Mouse (Mus musculus): ENCODE measurements around the gene Nup160. TPM values are rescaled to one million over a fixed set of nuclear protein-coding genes. Genes with fewer than 3 reads are reported as not detected.

Nup160 gene
- polyA plus RNA-seq, 1 experiment from 2014 or later: 24.0 TPM

GRCm38 (mm10) chr2:90679061-90679810, 2.2 kb downstream of the Nup160 start:
- H3K4me1 ChIP-seq (ENCODE audit: control insufficient read depth in 2 of 2, insufficient read depth in 2 of 2, low read length in 2 of 2): peaks cover 0 to 8% of the 10 kb centered on the region in 2 experiments; a peak in 2 of 4 replicates
- under 1% methylated on average over 63 of the region's 63 CpGs for WGBS

GRCm38 (mm10) chr2:90700943-90701342, 23.9 kb downstream of the Nup160 start:
- WGBS: 89% methylated on average over 4 of the region's 4 CpGs
- H3K4me2 ChIP-seq (ENCODE audit: low read length): no peak overlapping the region
- no peak overlapping the region for H3K9ac ChIP-seq (ENCODE audit: low read length)
- no peaks in the 10 kb centered on the region for H3K27me3 ChIP-seq (ENCODE audit: control insufficient read depth, insufficient read depth, low read length)
- H3K9me3 ChIP-seq (ENCODE audit: control insufficient read depth, low read length): no peaks in the 10 kb centered on the region
- no peak for ATAC-seq (ENCODE audit: insufficient number of reproducible peaks, insufficient read depth, low FRiP score, low read depth)
- H3K4me3 ChIP-seq (ENCODE audit: control insufficient read depth in 1 of 2, insufficient read depth in 1 of 2, low read depth in 1 of 2, low read length in 2 of 2): no peak overlapping the region
- H3K4me1 ChIP-seq (ENCODE audit: control insufficient read depth in 2 of 2, insufficient read depth in 2 of 2, low read length in 2 of 2): no peaks in the 10 kb centered on the region
- H3K27ac ChIP-seq (replicated peaks in 1 of 2; ENCODE audit: control insufficient read depth in 1 of 2, insufficient read depth in 1 of 2, low read depth in 2 of 2, low read length in 2 of 2): no peak overlapping the region
- peaks cover 100% of the 10 kb centered on the region for H3K36me3 ChIP-seq (ENCODE audit: control insufficient read depth, insufficient read depth, low read length)

More at GRCm38 (mm10) chr2:90679061-90679810, 2.2 kb downstream of the Nup160 start:
- Histone ChIP-seq H3K27ac (replicated peaks in 1 of 2; ENCODE audit: control insufficient read depth in 1 of 2, insufficient read depth in 1 of 2, low read depth in 2 of 2, low read length in 2 of 2) (peak overlapping the region; percentile 84 to 89), H3K4me2 (ENCODE audit: low read length) (peak overlapping the region; percentile 80), H3K4me3 (ENCODE audit: control insufficient read depth in 1 of 2, insufficient read depth in 1 of 2, low read depth in 1 of 2, low read length in 2 of 2) (peak overlapping the region; percentile 68 to 97), H3K36me3 (ENCODE audit: control insufficient read depth, insufficient read depth, low read length) (peaks cover 32% of the 10 kb centered on the region), H3K9me3 (ENCODE audit: control insufficient read depth, low read length) (no peaks in the 10 kb centered on the region), H3K27me3 (ENCODE audit: control insufficient read depth, insufficient read depth, low read length) (no peaks in the 10 kb centered on the region), H3K9ac (ENCODE audit: low read length) (peak overlapping the region; percentile 82)
- peak; percentile 95 for ATAC-seq (ENCODE audit: insufficient number of reproducible peaks, insufficient read depth, low FRiP score, low read depth)

- Histone ChIP-seq H3K4me3 (ENCODE audit: control insufficient read depth in 1 of 2, insufficient read depth in 1 of 2, low read depth in 1 of 2, low read length in 2 of 2) (no peak overlapping the region), H3K9me3 (ENCODE audit: control insufficient read depth, low read length) (no peaks in the 10 kb centered on the region), H3K27me3 (ENCODE audit: control insufficient read depth, insufficient read depth, low read length) (no peaks in the 10 kb centered on the region), H3K4me2 (ENCODE audit: low read length) (no peak overlapping the region), H3K27ac (replicated peaks in 1 of 2; ENCODE audit: control insufficient read depth in 1 of 2, insufficient read depth in 1 of 2, low read depth in 2 of 2, low read length in 2 of 2) (no peak overlapping the region), H3K9ac (ENCODE audit: low read length) (no peak overlapping the region), H3K4me1 (ENCODE audit: control insufficient read depth in 2 of 2, insufficient read depth in 2 of 2, low read length in 2 of 2) (no peaks in the 10 kb centered on the region), H3K36me3 (ENCODE audit: control insufficient read depth, insufficient read depth, low read length) (peaks cover 99% of the 10 kb centered on the region)
- 94% methylated on average over 1 of the region's 1 CpGs for WGBS
- ATAC-seq (ENCODE audit: insufficient number of reproducible peaks, insufficient read depth, low FRiP score, low read depth): no peak
Observed at GRCm38 (mm10) chr2:90708548-90708947, 31.5 kb downstream of the Nup160 start.

DNA sequence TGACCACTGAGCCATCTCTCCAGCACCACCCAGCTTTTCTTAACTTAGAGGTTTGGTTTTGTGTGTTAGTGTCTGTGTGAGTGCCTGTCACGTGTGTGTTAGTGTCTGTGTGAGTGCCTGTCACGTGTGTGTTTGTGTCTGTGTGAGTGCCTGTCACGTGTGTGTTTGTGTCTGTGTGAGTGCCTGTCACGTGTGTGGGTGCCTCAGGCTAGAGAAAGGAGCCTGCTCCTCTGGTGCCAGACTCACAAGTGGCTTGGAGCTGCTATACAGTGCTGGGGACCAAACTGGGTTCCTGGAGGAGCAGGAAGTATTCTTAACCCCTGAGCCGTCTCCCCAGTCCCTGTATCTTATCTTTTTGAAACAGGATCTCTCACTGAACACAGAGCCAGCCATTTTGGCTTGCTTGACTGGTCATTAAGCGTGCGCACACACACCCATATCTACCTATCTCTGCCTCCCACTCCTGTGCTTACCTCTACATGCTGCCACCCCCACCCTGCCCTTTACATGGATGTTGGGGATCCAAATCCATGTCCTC, 38.6 kb downstream of the Nup160 start:
- no peaks in the 10 kb centered on the region for H3K27me3 ChIP-seq (ENCODE audit: control insufficient read depth, insufficient read depth, low read length)
- H3K4me1 ChIP-seq (ENCODE audit: control insufficient read depth in 2 of 2, insufficient read depth in 2 of 2, low read length in 2 of 2): no peaks in the 10 kb centered on the region
- no peak overlapping the region for H3K9ac ChIP-seq (ENCODE audit: low read length)
- H3K4me3 ChIP-seq (ENCODE audit: control insufficient read depth in 1 of 2, insufficient read depth in 1 of 2, low read depth in 1 of 2, low read length in 2 of 2): no peak overlapping the region
- no peak overlapping the region for H3K4me2 ChIP-seq (ENCODE audit: low read length)
- ATAC-seq (ENCODE audit: insufficient number of reproducible peaks, insufficient read depth, low FRiP score, low read depth): peak; percentile 75; the same call in 1 of the 2 replicates
- WGBS: 81% methylated on average over 7 of the region's 7 CpGs
- H3K27ac ChIP-seq (replicated peaks in 1 of 2; ENCODE audit: control insufficient read depth in 1 of 2, insufficient read depth in 1 of 2, low read depth in 2 of 2, low read length in 2 of 2): no peak overlapping the region
- peaks cover 97% of the 10 kb centered on the region for H3K36me3 ChIP-seq (ENCODE audit: control insufficient read depth, insufficient read depth, low read length)
- no peaks in the 10 kb centered on the region for H3K9me3 ChIP-seq (ENCODE audit: control insufficient read depth, low read length)

DNA sequence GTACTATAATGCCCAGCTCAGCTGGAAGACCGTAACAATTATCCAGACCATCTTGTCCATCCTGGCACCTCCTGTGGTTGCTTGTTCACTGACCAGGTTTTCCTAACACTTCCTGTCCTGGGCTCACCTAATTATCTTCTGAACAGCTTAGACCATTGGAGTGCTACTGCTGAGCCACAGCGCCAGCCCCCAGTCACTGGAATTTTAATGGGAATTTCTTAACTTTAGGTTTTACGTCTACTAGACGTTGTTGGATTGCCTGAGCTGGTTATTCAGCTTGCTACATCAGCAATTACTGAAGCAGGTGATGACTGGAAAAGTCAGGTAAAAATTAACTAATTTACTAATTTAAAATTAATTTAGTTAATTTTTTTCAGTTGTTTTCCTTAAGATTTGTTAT, 40.4 kb downstream of the Nup160 start:
- H3K4me1 ChIP-seq (ENCODE audit: control insufficient read depth in 2 of 2, insufficient read depth in 2 of 2, low read length in 2 of 2): no peaks in the 10 kb centered on the region
- H3K9me3 ChIP-seq (ENCODE audit: control insufficient read depth, low read length): no peaks in the 10 kb centered on the region
- WGBS: 91% methylated on average over 4 of the region's 4 CpGs
- no peak overlapping the region for H3K9ac ChIP-seq (ENCODE audit: low read length)
- no peak overlapping the region for H3K4me3 ChIP-seq (ENCODE audit: control insufficient read depth in 1 of 2, insufficient read depth in 1 of 2, low read depth in 1 of 2, low read length in 2 of 2)
- peaks cover 97% of the 10 kb centered on the region for H3K36me3 ChIP-seq (ENCODE audit: control insufficient read depth, insufficient read depth, low read length)
- H3K4me2 ChIP-seq (ENCODE audit: low read length): no peak overlapping the region
- no peaks in the 10 kb centered on the region for H3K27me3 ChIP-seq (ENCODE audit: control insufficient read depth, insufficient read depth, low read length)
- no peak overlapping the region for H3K27ac ChIP-seq (replicated peaks in 1 of 2; ENCODE audit: control insufficient read depth in 1 of 2, insufficient read depth in 1 of 2, low read depth in 2 of 2, low read length in 2 of 2)
- no peak for ATAC-seq (ENCODE audit: insufficient number of reproducible peaks, insufficient read depth, low FRiP score, low read depth)

DNA sequence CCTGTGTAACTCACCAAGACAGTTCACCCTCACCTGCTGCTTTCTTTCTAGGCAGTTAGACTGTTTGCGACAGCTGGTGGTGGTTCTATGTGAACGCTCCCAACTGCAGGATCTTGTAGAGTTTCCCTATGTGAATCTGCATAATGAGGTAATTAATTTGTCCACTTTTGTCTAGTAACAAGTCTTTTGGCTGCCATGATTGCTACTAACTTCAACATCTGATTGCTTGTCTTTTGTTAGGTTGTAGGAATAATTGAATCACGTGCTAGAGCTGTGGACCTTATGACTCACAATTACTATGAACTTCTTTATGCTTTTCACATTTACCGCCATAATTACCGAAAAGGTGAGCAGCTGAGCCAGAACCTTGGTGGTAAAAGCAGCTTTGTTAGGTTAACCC, 40.9 kb downstream of the Nup160 start:
- no peak for ATAC-seq (ENCODE audit: insufficient number of reproducible peaks, insufficient read depth, low FRiP score, low read depth)

DNA sequence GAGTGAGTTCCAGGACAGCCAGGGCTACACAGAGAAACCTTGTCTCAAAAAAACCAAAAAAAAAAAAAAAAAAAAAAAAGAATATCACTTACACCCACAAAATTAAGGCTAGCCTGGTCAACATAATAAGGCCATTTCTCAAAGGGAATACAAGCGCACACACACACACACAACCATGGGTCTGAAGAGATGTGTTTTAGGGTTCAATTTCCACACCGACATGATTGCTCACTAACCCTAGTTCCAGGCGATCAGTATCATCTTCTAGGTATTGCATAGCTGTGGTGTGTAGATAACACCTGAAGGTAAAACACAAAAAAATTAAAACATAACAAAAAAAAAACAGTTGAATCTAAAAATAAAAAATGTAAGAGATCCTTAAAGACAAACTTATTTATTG, 49.8 kb downstream of the Nup160 start:
- no peaks in the 10 kb centered on the region for H3K4me1 ChIP-seq (ENCODE audit: control insufficient read depth in 2 of 2, insufficient read depth in 2 of 2, low read length in 2 of 2)
- H3K9ac ChIP-seq (ENCODE audit: low read length): no peak overlapping the region
- H3K4me3 ChIP-seq (ENCODE audit: control insufficient read depth in 1 of 2, insufficient read depth in 1 of 2, low read depth in 1 of 2, low read length in 2 of 2): no peak overlapping the region
- no peaks in the 10 kb centered on the region for H3K9me3 ChIP-seq (ENCODE audit: control insufficient read depth, low read length)
- 97% methylated on average over 3 of the region's 3 CpGs for WGBS
- ATAC-seq (ENCODE audit: insufficient number of reproducible peaks, insufficient read depth, low FRiP score, low read depth): no peak
- H3K27me3 ChIP-seq (ENCODE audit: control insufficient read depth, insufficient read depth, low read length): no peaks in the 10 kb centered on the region
- H3K36me3 ChIP-seq (ENCODE audit: control insufficient read depth, insufficient read depth, low read length): peaks cover 96% of the 10 kb centered on the region
- no peak overlapping the region for H3K4me2 ChIP-seq (ENCODE audit: low read length)
- H3K27ac ChIP-seq (replicated peaks in 1 of 2; ENCODE audit: control insufficient read depth in 1 of 2, insufficient read depth in 1 of 2, low read depth in 2 of 2, low read length in 2 of 2): no peak overlapping the region

More for the DNA sequence above, 40.9 kb downstream of the Nup160 start:
- H3K4me2 ChIP-seq (ENCODE audit: low read length): no peak overlapping the region
- H3K4me1 ChIP-seq (ENCODE audit: control insufficient read depth in 2 of 2, insufficient read depth in 2 of 2, low read length in 2 of 2): no peaks in the 10 kb centered on the region
- no peaks in the 10 kb centered on the region for H3K9me3 ChIP-seq (ENCODE audit: control insufficient read depth, low read length)
- WGBS: 97% methylated on average over 5 of the region's 5 CpGs
- no peaks in the 10 kb centered on the region for H3K27me3 ChIP-seq (ENCODE audit: control insufficient read depth, insufficient read depth, low read length)
- no peak overlapping the region for H3K9ac ChIP-seq (ENCODE audit: low read length)
- H3K36me3 ChIP-seq (ENCODE audit: control insufficient read depth, insufficient read depth, low read length): peaks cover 97% of the 10 kb centered on the region
- H3K4me3 ChIP-seq (ENCODE audit: control insufficient read depth in 1 of 2, insufficient read depth in 1 of 2, low read depth in 1 of 2, low read length in 2 of 2): no peak overlapping the region
- no peak overlapping the region for H3K27ac ChIP-seq (replicated peaks in 1 of 2; ENCODE audit: control insufficient read depth in 1 of 2, insufficient read depth in 1 of 2, low read depth in 2 of 2, low read length in 2 of 2)

Measured in heart, embryonic 14.5 days (tissue).